Mouse (Mus musculus) mouse trophoblast stem cell (cell line): ENCODE measurements around the gene Ly86.

Experiments
- in situ Hi-C, 2 experiments: fragments of 300-500 bp; cut with MseI, MboI; formaldehyde crosslinking; loops; 2 replicates in 1 of 2; 3 replicates in 1 of 2; pipeline ENCODE4 v1.15.1; 2025

Gene Ly86

DNA sequence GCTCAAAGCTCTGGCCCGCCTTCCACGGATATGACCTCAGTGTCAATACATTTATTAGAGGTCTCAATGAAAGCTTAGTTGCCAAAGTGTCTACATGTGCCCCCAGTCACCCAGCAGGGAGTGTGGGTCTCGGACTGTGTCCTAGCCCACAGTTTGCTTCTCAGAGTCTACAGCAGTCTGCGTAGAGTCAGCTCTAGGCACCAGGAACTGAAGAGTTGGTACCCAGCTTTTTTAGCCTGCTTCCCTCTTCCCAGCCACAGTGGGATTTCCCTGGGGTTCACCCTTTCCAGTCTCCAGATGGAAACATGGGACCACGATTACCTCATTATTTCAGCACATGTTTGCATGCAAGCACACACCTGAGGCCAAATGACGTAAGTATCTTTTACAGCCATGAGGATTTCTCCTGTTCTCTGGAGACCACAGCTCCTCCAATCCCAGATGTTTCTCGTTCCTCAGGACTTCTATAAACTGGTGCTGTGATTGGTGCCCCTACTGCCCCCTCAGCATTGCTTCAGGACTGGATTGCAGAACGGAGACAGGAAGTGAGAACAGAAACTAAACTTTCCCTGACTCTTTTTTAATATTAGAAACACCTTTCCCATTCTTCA, 84.8 kb downstream of the Ly86 start:
- in situ Hi-C loops: no loop called here

DNA sequence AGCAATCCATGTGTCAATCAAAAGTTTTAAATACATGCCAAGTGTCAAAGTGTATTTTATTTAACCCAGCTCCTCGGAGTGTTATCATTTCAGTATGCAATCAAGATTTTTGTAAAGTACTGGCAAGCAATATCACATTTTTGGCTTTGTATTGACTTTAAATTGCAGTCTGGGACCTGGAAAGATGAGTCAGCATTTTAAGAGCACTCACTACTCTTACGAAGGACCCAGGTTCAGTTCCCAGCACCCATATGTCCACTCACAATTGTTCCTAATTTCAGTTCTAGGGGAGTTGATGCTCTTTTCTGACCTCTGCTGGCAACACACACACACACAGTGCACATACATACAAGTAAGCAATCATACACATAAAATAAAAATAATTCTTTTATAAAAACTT, 86.7 kb downstream of the Ly86 start:
- in situ Hi-C loops: no loop called here

- in situ Hi-C loops: no loop called here
Observed at GRCm38 (mm10) chr13:37432653-37433052, 87.6 kb downstream of the Ly86 start.

- in situ Hi-C loops: no loop called here
Observed at GRCm38 (mm10) chr13:37433142-37433541, 88.1 kb downstream of the Ly86 start.

- in situ Hi-C loops: no loop called here
Observed at GRCm38 (mm10) chr13:37433730-37434129, 88.7 kb downstream of the Ly86 start.

- in situ Hi-C loops: no loop called here
Observed at GRCm38 (mm10) chr13:37434137-37434772, 89.2 kb downstream of the Ly86 start.

GRCm38 (mm10) chr13:37434841-37435240, 89.8 kb downstream of the Ly86 start:
- in situ Hi-C loops: no loop called here

DNA sequence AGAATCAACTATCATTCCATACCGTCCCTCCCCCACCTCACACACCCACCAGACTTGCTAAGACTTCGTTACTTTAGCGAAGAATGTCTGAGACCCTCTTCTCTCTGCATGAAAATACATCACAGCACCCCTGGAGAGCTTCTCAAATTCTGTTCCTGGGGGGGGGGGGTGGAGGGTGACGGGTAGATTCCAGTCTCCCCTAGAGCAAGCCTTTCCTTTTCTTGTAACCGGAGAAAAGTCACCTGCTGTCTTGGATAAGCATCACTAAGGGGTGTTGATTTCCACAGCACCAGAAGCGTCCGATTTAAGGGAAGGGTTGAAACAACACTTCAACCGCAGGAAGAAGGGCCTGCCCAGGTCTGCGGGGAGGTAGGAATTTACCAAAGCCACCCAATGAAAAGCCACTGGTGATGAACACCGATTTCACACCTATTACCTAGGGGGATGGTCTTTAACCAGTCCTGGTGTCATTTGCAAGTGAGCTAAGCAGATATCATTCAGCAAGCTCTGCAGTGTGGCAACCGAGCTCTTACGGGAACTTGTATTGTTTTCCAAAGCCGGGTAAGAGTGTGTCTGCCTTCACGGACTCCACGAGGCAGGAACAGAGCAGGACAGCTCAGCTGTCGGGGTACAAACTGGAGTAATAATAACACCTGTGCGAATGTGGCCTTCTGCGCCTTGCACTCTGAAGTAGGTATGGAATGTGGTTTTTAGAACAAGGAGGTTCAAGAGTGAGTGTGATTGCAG, 91.4 kb downstream of the Ly86 start:
- in situ Hi-C loops: no loop called here

GRCm38 (mm10) chr13:37438788-37439187, 93.8 kb downstream of the Ly86 start:
- in situ Hi-C loops: no loop called here

DNA sequence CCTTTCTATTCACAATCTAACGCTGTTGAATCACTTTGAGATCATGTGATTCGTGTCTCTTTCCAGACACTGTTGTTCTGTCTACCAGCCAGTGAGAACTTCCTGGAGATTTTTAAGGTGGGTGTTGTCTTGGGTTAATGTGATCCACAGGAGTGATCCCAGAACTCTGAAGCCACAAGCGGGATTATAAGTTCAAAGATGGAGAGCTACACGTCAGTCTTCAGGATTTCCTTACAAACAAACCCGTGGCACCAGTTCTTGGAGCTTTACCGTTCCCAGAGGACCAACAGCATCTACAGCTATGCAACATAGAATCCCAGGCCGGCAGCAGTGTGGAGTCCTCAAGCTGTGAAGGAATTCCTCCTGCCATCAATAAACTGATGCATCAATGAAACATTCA, 94.5 kb downstream of the Ly86 start:
- in situ Hi-C loops: no loop called here

- in situ Hi-C loops: no loop called here
Observed at GRCm38 (mm10) chr13:37439941-37440340, 94.9 kb downstream of the Ly86 start.

- in situ Hi-C loops: no loop called here
Observed at GRCm38 (mm10) chr13:37440593-37441307, 95.7 kb downstream of the Ly86 start.

DNA sequence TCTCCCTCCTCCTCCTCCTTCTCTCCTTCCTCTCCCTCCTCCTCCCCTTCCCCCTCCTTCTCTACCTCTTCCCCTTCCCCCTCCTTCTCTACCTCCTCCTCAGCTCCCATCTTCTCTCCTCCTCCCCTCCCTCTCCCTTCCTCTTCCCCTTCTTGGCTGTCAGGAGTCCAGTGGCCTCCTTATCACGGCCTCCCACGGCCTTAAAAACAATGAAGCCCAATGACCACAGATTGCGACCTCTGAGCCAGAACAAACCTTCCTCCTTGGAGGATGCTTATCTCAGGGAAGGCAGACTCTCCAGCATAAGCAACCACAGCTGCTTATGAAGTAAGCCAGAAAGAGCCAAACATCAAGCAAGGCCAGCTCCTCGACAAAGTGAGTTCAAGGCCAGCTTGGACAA, 97.0 kb downstream of the Ly86 start:
- in situ Hi-C loops: no loop called here

DNA sequence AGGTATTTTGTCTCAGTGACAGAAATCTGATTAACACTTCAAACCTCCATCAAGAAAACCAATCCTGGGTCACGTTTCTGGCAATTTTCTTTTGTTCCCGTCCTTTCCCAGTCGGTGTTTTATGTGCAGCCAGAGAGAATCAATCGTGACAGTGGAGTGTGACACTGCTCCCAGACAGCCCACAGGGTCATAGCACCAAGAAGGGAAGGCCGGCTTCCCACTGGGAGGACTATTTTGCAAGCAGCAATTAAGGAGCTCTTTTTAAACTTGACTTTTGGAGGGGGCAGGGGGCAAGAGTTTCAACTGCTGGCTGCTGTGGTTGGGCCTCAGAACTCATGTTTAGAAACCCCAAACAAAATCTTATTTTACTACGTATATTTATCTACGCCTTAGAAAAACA, 97.5 kb downstream of the Ly86 start:
- in situ Hi-C loops: no loop called here

GRCm38 (mm10) chr13:37446699-37447258, 101.8 kb downstream of the Ly86 start:
- in situ Hi-C loops: no loop called here

DNA sequence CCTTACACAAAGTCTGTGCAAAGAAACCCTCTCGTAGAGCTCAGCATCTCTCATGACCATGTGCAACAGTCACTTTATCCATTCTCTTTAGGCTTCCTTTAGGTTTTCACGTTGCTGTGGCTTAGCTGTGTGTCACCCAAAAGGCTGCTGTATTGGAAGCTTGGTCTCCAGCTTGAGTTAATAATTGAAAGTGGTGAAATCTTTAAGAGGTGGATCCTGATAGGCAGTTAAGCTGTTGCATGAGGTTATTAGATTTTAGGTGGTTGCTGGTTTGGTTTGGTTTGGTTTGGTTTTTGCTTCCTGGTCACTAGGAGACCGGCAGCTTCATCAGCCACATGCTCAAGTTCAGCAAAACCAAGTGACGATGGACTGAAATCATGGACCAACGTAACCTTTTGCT, 106.0 kb downstream of the Ly86 start:
- in situ Hi-C loops: loop anchor here in 1 of 2 experiments (10.0 kb wide), 1 partner anchor 494 kb away; no protein-coding TSS in a partner anchor

DNA sequence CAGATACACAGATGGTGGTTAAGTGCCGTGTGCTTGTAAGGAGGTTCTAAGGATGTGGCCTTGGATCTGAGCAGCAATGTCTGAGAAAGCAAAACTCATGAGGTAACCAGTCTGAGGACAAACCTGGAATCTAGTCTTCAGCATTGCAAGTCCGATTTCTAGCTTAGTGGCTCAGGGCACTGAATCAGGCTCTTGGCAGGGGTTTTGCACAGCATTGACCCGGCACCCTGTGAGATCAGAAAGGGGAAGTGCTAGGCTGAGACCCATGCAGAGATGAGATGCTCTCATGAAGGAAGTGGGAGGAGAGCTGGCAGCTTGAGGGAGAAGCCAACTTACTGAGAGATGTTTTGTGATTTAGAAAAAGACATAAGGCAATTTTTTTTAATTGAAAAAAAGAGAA, 106.5 kb downstream of the Ly86 start:
- in situ Hi-C loops: loop anchor here in 1 of 2 experiments (10.0 kb wide), 1 partner anchor 493 kb away; no protein-coding TSS in a partner anchor

DNA sequence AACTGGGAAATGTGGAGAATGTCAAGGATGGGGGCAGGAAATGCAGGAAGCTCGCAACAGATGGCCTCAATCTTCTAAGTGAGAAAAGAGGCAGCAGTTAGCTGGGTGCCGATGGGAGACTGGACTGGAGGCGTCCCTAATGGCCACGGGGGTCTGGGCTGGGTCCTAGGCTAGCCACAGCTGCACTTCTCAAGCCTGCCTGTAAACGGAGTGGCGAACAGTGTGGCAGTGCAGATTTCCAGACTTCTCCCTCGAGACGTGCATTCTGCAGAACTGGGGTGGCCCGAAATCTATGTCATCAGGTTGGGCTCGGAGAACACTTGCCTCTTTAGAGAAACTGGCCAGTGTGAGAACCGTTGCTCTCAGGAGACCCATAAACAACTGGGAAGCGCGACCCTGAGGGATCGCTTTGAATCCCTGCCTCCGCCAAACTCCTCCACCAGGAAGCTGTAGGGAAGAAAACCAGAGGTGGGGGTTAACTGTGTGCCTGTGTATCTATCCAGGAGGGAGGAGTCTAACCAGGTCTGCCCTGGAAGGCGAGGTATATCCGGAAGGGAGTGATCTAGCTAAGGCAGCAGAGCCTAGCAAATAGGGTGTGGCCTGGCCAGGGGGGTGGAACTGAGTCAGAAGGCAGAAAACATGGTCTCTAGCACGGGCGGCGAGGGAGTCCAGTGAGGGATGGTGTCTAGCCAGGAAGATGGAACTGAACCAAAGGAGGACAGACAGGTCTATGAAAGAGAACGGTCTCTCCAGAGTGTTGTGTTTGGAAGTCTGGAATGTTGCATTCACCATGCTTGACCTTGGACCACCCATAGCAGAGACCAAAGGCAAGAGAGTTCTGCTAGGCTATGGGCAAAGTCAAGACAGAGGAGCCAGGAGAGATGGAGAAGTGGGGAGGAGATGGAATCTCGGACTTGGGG, 107.3 kb downstream of the Ly86 start:
- in situ Hi-C loops: loop anchor here in 1 of 2 experiments (10.0 kb wide), 1 partner anchor 493 kb away; no protein-coding TSS in a partner anchor

DNA sequence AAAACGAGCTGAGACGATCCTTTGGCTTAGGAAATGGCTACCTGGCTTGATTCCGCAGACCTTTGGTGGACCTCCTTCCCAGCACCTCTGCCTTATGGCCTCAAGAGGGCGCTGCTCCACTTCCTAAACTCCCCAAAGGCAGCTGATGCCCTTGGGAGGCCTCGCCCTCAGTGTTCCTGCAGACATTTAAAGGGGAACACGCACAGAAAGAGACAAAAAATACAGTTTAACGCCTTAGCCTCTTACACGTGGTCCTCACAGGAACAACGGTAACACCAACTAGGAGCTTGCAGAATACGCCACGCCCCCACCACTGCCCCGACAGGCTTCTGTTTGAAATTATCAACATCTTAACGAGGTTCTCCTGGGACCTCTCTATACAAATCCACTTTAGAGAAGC, 108.2 kb downstream of the Ly86 start:
- in situ Hi-C loops: loop anchor here in 1 of 2 experiments (10.0 kb wide), 1 partner anchor 492 kb away; no protein-coding TSS in a partner anchor

DNA sequence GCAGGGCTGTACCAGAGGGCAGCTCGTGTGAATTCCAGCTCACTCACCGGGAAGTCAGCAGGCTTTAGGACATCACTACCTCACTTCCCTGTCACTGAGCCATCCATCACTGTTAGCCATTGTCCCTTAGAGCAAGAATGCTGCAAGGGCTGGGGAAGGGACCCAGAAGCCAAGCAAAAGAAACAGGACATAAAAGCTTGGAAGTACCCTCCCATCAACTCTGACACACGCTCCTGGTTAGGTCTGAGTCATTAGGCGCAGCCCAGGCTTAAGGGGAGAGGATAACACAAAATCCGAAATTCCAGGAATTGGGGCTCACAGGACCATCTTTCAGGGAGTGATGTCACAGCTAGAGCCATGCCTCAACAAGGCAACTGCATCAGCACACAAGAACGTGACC, 109.3 kb downstream of the Ly86 start:
- in situ Hi-C loops: loop anchor here in 1 of 2 experiments (10.0 kb wide), 1 partner anchor 490 kb away; no protein-coding TSS in a partner anchor
